Mouse (Mus musculus) G1E (cell line): Measurements from ENCODE around the gene Cc2d1b.

Experiments
- CTCF ChIP-seq: IDR thresholded peaks from 2 replicates; pipeline ENCODE4 v1.5.1; 2012; ENCODE audit warnings: low read depth, low read length, inconsistent platforms, mixed read lengths
- GATA1 ChIP-seq: IDR thresholded peaks from 2 replicates; pipeline ENCODE4 v1.6.1; 2012; ENCODE audit warnings: borderline replicate concordance, low read length, inconsistent platforms, mixed read lengths
- TAL1 ChIP-seq: conservative IDR thresholded peaks from 2 replicates; pipeline ENCODE4 v1.6.1; 2012; ENCODE audit warnings: low read depth, low read length, inconsistent platforms, mixed read lengths

GRCm38 (mm10) chr4:108638752-108639151 lies 19.0 kb downstream of the Cc2d1b start:
- TF ChIP-seq TAL1 (no peak), CTCF (no peak), GATA1 (no peak)
